Mouse (Mus musculus): ENCODE data around the gene Gm3264.
"Not testable (repeated sequence)": the region's sequence is repeated elsewhere in the genome, so short reads cannot be mapped to it uniquely, and the experiment has no call there.

Gene Gm3264

GRCm38 (mm10) chr14:4855299-4855980, at the start of gene Gm3264:
Gene Gm3264, plus strand, starts transcription at chr14:4855576.
- not testable (repeated sequence) for DNase-seq (ENCODE audit: low spot score in 2 of 2)

GRCm38 (mm10) chr14:4806421-4806820, 49.0 kb upstream of the Gm3264 start:
- not testable (repeated sequence) for DNase-seq (ENCODE audit: low spot score in 2 of 2)

GRCm38 (mm10) chr14:4821950-4822349, 33.4 kb upstream of the Gm3264 start:
- DNase-seq (ENCODE audit: low spot score in 2 of 2) = not testable (repeated sequence)

GRCm38 (mm10) chr14:4837806-4838205, 17.6 kb upstream of the Gm3264 start, which contains the start of gene Gm3269:
Gene Gm3269, plus strand, starts transcription at chr14:4838106.
- DNase-seq (ENCODE audit: low spot score in 2 of 2) = not testable (repeated sequence)

GRCm38 (mm10) chr14:4892116-4892515, 36.7 kb downstream of the Gm3264 start, which contains the start of gene Gm3278:
Gene Gm3278, plus strand, starts transcription at chr14:4892416.
- not testable (repeated sequence) for DNase-seq (ENCODE audit: low spot score in 2 of 2)

Measured in spleen, postnatal 36 days (tissue).